Mouse (Mus musculus): ENCODE data around the gene Crlf1.

DNA sequence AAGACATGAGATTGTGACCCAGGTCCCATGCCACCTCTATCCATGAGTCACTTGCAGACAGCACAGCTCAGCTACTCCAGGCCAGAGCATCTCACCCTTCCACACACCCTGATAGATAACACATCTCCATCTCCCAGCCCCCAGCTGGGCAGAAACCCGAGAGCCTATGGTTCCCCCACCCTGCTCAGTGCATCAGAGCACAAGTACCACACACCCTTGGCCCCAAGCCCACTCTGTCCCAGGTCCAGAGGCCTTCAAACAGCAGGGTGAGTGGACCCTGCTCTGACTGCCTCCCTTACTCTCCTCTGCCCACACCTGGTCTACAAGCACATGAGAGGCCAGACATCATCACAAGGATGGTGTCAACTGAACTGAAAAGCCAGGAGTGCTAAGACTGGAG lies 25.1 kb upstream of the Crlf1 start:
- TF ChIP-seq CTCF (IDR thresholded peaks at IDR 0.05; ENCODE audit: extremely low read depth, insufficient read depth, low read length), result no peak
- TF ChIP-seq POLR2A (IDR thresholded peaks at IDR 0.05; ENCODE audit: extremely low read depth, insufficient read depth, low read length), result no peak
